Mouse (Mus musculus) ES-Bruce4 (cell line): Measurements from ENCODE around the gene Tor2a.

Experiments
- CTCF ChIP-seq: IDR thresholded peaks from one replicate; pipeline ENCODE4 v1.8.1; 2011; ENCODE audit warnings: low read depth, low read length
- EP300 ChIP-seq: IDR thresholded peaks from 2 replicates; pipeline ENCODE4 v1.6.1; 2011; ENCODE audit warnings: low read depth, low read length; ENCODE audit not compliant: insufficient read depth
- POLR2A ChIP-seq: IDR thresholded peaks from one replicate; pipeline ENCODE4 v1.8.1; 2011; ENCODE audit warnings: low read length; ENCODE audit not compliant: insufficient read depth

GRCm38 (mm10) chr2:32714987-32715425, 42.0 kb upstream of the Tor2a start:
- TF ChIP-seq CTCF, result no peak
- TF ChIP-seq POLR2A, result no peak
- TF ChIP-seq EP300, result peak; percentile 92
